Mouse (Mus musculus) midbrain, embryonic 10.5 days (tissue): ENCODE data around the gene Unc119b. TPM values are rescaled to one million over a fixed set of nuclear protein-coding genes. Genes with fewer than 3 reads are reported as not detected.
A peak's percentile ranks its signal among the peaks of the same experiment; 100 is the strongest.

Source experiments
- DNase-seq: peaks from one replicate; pipeline ENCODE4 v3.0.0-alpha.2; 2017; ENCODE audit warnings: low spot score
- H3K27ac ChIP-seq: fragments of 300-500 bp; sonication (generic); replicated peaks from 2 replicates; pipeline ENCODE4 v1.5.1; 2016; ENCODE audit warnings: mild to moderate bottlenecking
- H3K27me3 ChIP-seq: fragments of 300-500 bp; sonication (generic); 2 replicates; pipeline ENCODE4 v1.6.1; 2016; ENCODE audit warnings: low read depth, mild to moderate bottlenecking; ENCODE audit not compliant: poor library complexity, severe bottlenecking
- H3K36me3 ChIP-seq: fragments of 300-500 bp; sonication (generic); 2 replicates; pipeline ENCODE4 v1.6.1; 2016; ENCODE audit warnings: mild to moderate bottlenecking, moderate library complexity
- H3K4me1 ChIP-seq: fragments of 300-500 bp; sonication (generic); 2 replicates; pipeline ENCODE4 v1.6.1; 2016
- H3K4me3 ChIP-seq: fragments of 300-500 bp; sonication (generic); 2 replicates; pipeline ENCODE4 v1.5.1; 2016; ENCODE audit warnings: mild to moderate bottlenecking, moderate library complexity
- H3K9me3 ChIP-seq: fragments of 300-500 bp; sonication (generic); replicated peaks from 2 replicates; pipeline ENCODE4 v1.6.1; 2016; ENCODE audit warnings: mild to moderate bottlenecking
- WGBS: fragments of 180-500 bp; shearing (Covaris S2); methylation state at CpG from one replicate; pipeline ENCODE4 v1.1.7; 2016; 5-methylcytosine and 5-hydroxymethylcytosine counted together
- polyA plus RNA-seq: library from polyadenylated mRNA; unstranded; fragments of >200 nt; fragmentation: Nextera tagmentation; extraction: Ambion mirVana; gene quantifications from 2 replicates; pipeline ENCODE4 v1.2.1, GENCODE M21; 2016

The Unc119b gene
- 66.7 and 68.7 TPM in 2 replicates for polyA plus RNA-seq

GRCm38 (mm10) chr5:115134234-115135165 lies at the start of gene Unc119b:
Gene Unc119b (minus strand): TSS chr5:115134975.
- under 1% methylated on average over 68 of the region's 81 CpGs for WGBS
- H3K4me3 ChIP-seq: peak within 1 kb of the TSS; percentile 99
- H3K4me1 ChIP-seq: peaks cover 21% of the 10 kb centered on the region
- peak; percentile 90 for DNase-seq
- H3K9me3 ChIP-seq: no peaks in the 10 kb centered on the region
- peak within 1 kb of the TSS; percentile 91 for H3K27ac ChIP-seq
- peaks cover 6% of the 10 kb centered on the region; the same call in 1 of the 2 replicates for H3K27me3 ChIP-seq
- peaks cover 26% of the 10 kb centered on the region for H3K36me3 ChIP-seq

GRCm38 (mm10) chr5:115183482-115183881 lies 48.7 kb upstream of the Unc119b start:
- H3K36me3 ChIP-seq: no peaks in the 10 kb centered on the region
- 81% methylated on average over 10 of the region's 10 CpGs for WGBS
- no peak for DNase-seq
- H3K27me3 ChIP-seq: peaks cover 54% of the 10 kb centered on the region
- H3K9me3 ChIP-seq: 0 out of 2 replicates have a peak, but pooled peaks cover 3% of the 10 kb centered on the region
- no peak overlapping the region for H3K27ac ChIP-seq
- no peak overlapping the region for H3K4me3 ChIP-seq
- peaks cover 47% of the 10 kb centered on the region for H3K4me1 ChIP-seq

DNA sequence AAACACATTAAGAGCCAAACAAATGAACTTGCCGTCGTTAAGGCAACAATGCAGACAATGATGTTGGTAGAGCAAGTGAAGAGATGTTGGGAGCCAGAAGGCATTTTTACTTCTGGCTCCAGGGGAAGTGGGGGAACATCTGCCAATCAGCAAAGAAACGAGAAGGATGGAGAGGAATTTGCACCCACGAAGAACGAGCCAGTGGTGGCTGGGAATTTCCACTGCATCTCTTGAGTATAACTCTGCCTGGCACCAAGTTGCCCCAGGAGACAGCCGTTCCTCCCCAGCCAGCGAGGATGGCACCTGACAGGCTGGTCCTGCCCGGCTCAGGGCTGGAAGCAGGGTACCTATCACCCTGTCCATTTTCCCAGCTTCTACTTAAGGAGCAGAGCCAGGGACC lies 48.1 kb upstream of the Unc119b start:
- peaks cover 46% of the 10 kb centered on the region for H3K4me1 ChIP-seq
- no peaks in the 10 kb centered on the region for H3K9me3 ChIP-seq
- H3K27me3 ChIP-seq: peaks cover 49% of the 10 kb centered on the region
- WGBS: 86% methylated on average over 8 of the region's 8 CpGs
- DNase-seq: no peak
- no peaks in the 10 kb centered on the region for H3K36me3 ChIP-seq
- no peak overlapping the region for H3K27ac ChIP-seq
- no peak overlapping the region for H3K4me3 ChIP-seq

- no peak overlapping the region for H3K4me3 ChIP-seq
- H3K27me3 ChIP-seq: peaks cover 34% of the 10 kb centered on the region
- no peak overlapping the region for H3K27ac ChIP-seq
- H3K9me3 ChIP-seq: no peaks in the 10 kb centered on the region
- 79% methylated on average over 13 of the region's 13 CpGs for WGBS
- peaks cover 31% of the 10 kb centered on the region for H3K4me1 ChIP-seq
- no peak for DNase-seq
- H3K36me3 ChIP-seq: no peaks in the 10 kb centered on the region
Observed at GRCm38 (mm10) chr5:115181248-115181940, 46.6 kb upstream of the Unc119b start.

- WGBS: 93% methylated on average over 11 of the region's 11 CpGs
- no peaks in the 10 kb centered on the region for H3K36me3 ChIP-seq
Observed at GRCm38 (mm10) chr5:115179596-115179995, 44.8 kb upstream of the Unc119b start.

GRCm38 (mm10) chr5:115177866-115178265 lies 43.1 kb upstream of the Unc119b start:
- Histone ChIP-seq H3K27ac (no peak overlapping the region), H3K36me3 (no peaks in the 10 kb centered on the region), H3K4me3 (no peak overlapping the region), H3K4me1 (0 out of 2 replicates have a peak, but pooled peaks cover under 1% of the 10 kb centered on the region), H3K27me3 (peaks cover 12% of the 10 kb centered on the region; the same call in 1 of the 2 replicates), H3K9me3 (no peaks in the 10 kb centered on the region)
- 86% methylated on average over 6 of the region's 6 CpGs for WGBS
- no peak for DNase-seq

More at GRCm38 (mm10) chr5:115179596-115179995, 44.8 kb upstream of the Unc119b start:
- H3K9me3 ChIP-seq: no peaks in the 10 kb centered on the region
- no peak for DNase-seq
- no peak overlapping the region for H3K4me3 ChIP-seq
- no peak overlapping the region for H3K27ac ChIP-seq
- peaks cover 18% of the 10 kb centered on the region for H3K27me3 ChIP-seq
- peaks cover 17% of the 10 kb centered on the region for H3K4me1 ChIP-seq

DNA sequence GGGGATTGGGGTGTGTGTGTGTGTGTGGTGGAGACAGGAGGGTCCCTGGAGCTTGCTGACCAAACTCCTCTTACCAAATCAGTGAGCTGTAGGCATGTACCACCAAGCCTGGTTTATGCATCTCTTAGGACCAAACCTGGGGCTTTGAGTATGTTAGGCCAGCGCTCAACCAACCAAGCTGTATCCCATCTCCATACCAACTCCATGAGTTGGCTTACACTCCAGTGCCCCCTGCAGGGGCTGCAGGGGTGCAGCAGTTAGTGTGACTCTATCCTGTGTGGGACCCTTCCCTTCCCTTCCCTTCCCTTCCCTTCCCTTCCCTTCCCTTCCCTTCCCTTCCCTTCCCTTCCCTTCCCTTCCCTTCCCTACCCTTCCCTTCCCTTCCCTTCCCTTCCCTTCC lies 39.8 kb upstream of the Unc119b start:
- Histone ChIP-seq H3K4me3 (no peak overlapping the region), H3K27me3 (no peaks in the 10 kb centered on the region), H3K9me3 (no peaks in the 10 kb centered on the region), H3K36me3 (no peaks in the 10 kb centered on the region), H3K27ac (no peak overlapping the region), H3K4me1 (no peaks in the 10 kb centered on the region)
- 85% methylated on average over 1 of the region's 1 CpGs for WGBS
- DNase-seq: no peak

DNA sequence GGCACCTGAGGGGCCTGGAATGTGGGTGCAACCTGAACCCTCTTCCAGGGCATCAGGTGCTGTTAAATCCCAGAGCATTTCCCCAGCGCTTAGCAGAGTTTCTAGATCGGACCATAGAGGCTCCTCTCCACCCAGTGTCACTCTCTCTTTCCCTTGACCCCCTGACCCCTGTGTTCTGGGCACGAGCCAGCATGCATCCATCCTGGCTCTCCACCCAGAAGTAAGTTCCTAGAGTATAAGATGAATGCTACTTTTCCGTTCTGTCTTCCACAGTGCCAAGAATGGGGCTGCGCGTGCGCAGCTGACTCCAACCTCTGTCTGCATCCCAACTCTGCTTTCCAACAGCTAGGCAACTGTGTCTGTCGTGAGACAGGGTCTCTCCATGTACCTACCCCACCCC lies 35.4 kb upstream of the Unc119b start:
- WGBS: 86% methylated on average over 8 of the region's 8 CpGs
- no peaks in the 10 kb centered on the region; the same call in 1 of the 2 replicates for H3K27me3 ChIP-seq
- no peaks in the 10 kb centered on the region for H3K9me3 ChIP-seq
- no peak overlapping the region for H3K4me3 ChIP-seq
- peaks cover 16% of the 10 kb centered on the region for H3K4me1 ChIP-seq
- H3K36me3 ChIP-seq: no peaks in the 10 kb centered on the region
- DNase-seq: no peak
- no peak overlapping the region for H3K27ac ChIP-seq

DNA sequence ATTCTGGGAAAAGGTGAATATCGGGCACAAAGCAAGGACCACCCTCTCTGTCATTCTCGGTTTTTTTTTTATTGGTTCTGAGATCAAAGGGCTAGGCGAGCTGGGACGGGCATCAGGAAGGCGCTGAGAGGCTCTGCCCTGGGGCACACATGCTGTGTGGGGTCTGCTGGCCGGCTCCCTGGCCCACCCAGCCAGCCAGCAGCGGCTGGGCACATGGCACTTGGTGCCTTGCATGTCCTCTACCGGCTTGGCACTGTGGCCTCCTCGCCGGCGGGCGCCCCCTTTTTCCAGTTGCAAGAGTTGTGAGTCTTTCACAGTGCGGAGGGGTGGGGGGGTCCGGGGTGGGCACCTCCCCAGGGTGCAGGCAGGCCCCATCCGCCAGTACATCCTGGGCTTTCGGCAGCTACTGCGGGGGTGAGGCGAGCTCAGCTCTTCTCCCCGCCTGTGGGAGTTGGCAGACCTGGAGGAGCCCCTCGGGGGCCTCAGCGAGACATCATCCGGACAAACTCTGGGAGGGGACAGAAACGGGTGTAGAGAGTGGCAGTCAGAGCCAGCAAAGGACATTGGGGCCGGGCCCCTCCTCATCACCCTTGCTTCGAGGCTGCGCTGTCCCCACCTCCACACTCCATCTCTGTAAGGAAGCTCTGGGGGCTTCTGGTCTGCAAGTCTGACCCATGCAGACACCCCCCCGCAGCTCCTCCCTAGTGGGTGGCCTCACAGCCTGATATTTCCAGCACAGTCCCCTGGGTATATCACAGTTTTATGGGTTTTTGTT lies 34.1 kb upstream of the Unc119b start:
- Histone ChIP-seq H3K27me3 (no peaks in the 10 kb centered on the region; the same call in 1 of the 2 replicates), H3K9me3 (no peaks in the 10 kb centered on the region), H3K36me3 (no peaks in the 10 kb centered on the region), H3K4me1 (peaks cover 16% of the 10 kb centered on the region), H3K27ac (peak overlapping the region; percentile 33; the same call in 1 of the 2 replicates), H3K4me3 (no peak overlapping the region)
- 52% methylated on average over 27 of the region's 27 CpGs for WGBS
- no peak for DNase-seq

GRCm38 (mm10) chr5:115167396-115167795 lies 32.6 kb upstream of the Unc119b start:
- H3K9me3 ChIP-seq: no peaks in the 10 kb centered on the region
- H3K27ac ChIP-seq: 0 out of 2 replicates have a peak overlapping the region, but pooled peaks have one; percentile 14
- no peaks in the 10 kb centered on the region for H3K36me3 ChIP-seq
- H3K4me3 ChIP-seq: no peak overlapping the region
- no peaks in the 10 kb centered on the region; the same call in 1 of the 2 replicates for H3K27me3 ChIP-seq
- peaks cover 20% of the 10 kb centered on the region for H3K4me1 ChIP-seq
- WGBS: 86% methylated on average over 6 of the region's 6 CpGs
- DNase-seq: no peak

- DNase-seq: no peak
- Histone ChIP-seq H3K4me3 (no peak overlapping the region), H3K9me3 (no peaks in the 10 kb centered on the region), H3K4me1 (peaks cover 20% of the 10 kb centered on the region), H3K27me3 (no peaks in the 10 kb centered on the region; the same call in 1 of the 2 replicates), H3K36me3 (no peaks in the 10 kb centered on the region), H3K27ac (no peak overlapping the region; the same call in 1 of the 2 replicates)
- 86% methylated on average over 7 of the region's 7 CpGs for WGBS
Observed at GRCm38 (mm10) chr5:115166815-115167194, 32.0 kb upstream of the Unc119b start.
